Mouse (Mus musculus) midbrain, embryonic 14.5 days (tissue): ENCODE data around the gene Rpl15. TPM values are rescaled to one million over a fixed set of nuclear protein-coding genes. Genes with fewer than 3 reads are reported as not detected.
"Not testable (repeated sequence)": the region's sequence is repeated elsewhere in the genome, so short reads cannot be mapped to it uniquely, and the experiment has no call there.

Experiments used
- ATAC-seq: fragments of 200-750 bp; cut with Nextera tagmentation; 2 replicates; pipeline ENCODE4 v1.8.0; 2017; ENCODE audit warnings: moderate number of reproducible peaks, moderate library complexity; ENCODE audit not compliant: low FRiP score, low TSS enrichment
- DNase-seq: peaks from one replicate; pipeline ENCODE4 v3.0.0-alpha.2; 2015
- H3K27ac ChIP-seq: fragments of 300-500 bp; sonication (generic); replicated peaks from 2 replicates; pipeline ENCODE4 v1.5.1; 2014; ENCODE audit warnings: mild to moderate bottlenecking, low read depth, low read length, moderate library complexity
- H3K27me3 ChIP-seq: fragments of 300-500 bp; sonication (generic); 2 replicates; pipeline ENCODE4 v1.6.1; 2014; ENCODE audit warnings: low read length, control low read depth, mixed read lengths; ENCODE audit not compliant: control insufficient read depth, insufficient read depth
- H3K36me3 ChIP-seq: fragments of 300-500 bp; sonication (generic); 2 replicates; pipeline ENCODE4 v1.6.1; 2014; ENCODE audit warnings: low read length, control low read depth; ENCODE audit not compliant: control insufficient read depth, insufficient read depth
- H3K4me1 ChIP-seq: fragments of 300-500 bp; sonication (generic); 2 replicates; pipeline ENCODE4 v1.6.1; 2014; ENCODE audit warnings: mild to moderate bottlenecking, antibody characterized with exemption, low read length, control low read depth; ENCODE audit not compliant: control insufficient read depth, insufficient read depth
- H3K4me2 ChIP-seq: fragments of 300-500 bp; sonication (generic); 2 replicates; pipeline ENCODE4 v1.6.1; 2014; ENCODE audit warnings: mild to moderate bottlenecking, low read length, moderate library complexity
- H3K4me3 ChIP-seq: fragments of 300-500 bp; sonication (generic); replicated peaks from 2 replicates; pipeline ENCODE4 v1.5.1; 2014; ENCODE audit warnings: low read depth, low read length
- H3K9ac ChIP-seq: fragments of 300-500 bp; sonication (generic); replicated peaks from 2 replicates; pipeline ENCODE4 v1.6.1; 2014; ENCODE audit warnings: mild to moderate bottlenecking, low read length, moderate library complexity
- H3K9me3 ChIP-seq: fragments of 300-500 bp; sonication (generic); 2 replicates; pipeline ENCODE4 v1.6.1; 2016; ENCODE audit warnings: low read length, control low read depth, mixed read lengths; ENCODE audit not compliant: control insufficient read depth
- WGBS: fragments of 180-500 bp; shearing (Covaris S2); extraction: QIAGEN DNeasy Blood & Tissue Kit; methylation state at CpG from one replicate; pipeline ENCODE4 v1.1.7; 2014; 5-methylcytosine and 5-hydroxymethylcytosine counted together
- polyA plus RNA-seq: library from polyadenylated mRNA; unstranded; fragments of >200 nt; fragmentation: Nextera tagmentation; extraction: Ambion mirVana; gene quantifications from 2 replicates; pipeline ENCODE4 v1.2.1, GENCODE M21; 2014

Gene Rpl15
- polyA plus RNA-seq, 1 experiment from 2014 or later: 350 TPM

DNA sequence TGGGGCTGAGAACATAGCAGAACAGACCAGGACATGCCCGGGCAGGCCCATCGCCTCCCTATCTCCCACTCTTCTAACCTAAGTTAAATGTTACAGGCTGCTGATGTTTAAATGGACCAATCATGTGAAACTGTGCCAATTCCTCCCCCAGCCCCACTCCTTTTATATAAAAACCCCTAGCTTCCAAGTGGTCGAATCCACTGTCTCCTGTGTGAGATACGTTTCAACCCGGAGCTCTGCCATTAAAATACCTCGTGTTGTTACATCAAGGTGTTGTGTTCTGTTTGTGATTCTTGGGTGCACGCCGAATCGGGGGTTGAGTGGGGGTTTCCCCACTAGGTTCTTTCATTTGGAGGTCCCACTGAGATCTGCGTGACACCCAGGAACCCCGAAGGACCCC, 45.8 kb downstream of the Rpl15 start:
- H3K4me1 ChIP-seq, H3K9ac ChIP-seq, H3K27me3 ChIP-seq, DNase-seq, H3K27ac ChIP-seq, H3K9me3 ChIP-seq, ATAC-seq, H3K36me3 ChIP-seq, H3K4me2 ChIP-seq, H3K4me3 ChIP-seq: not testable (repeated sequence)
- WGBS: 97% methylated on average over 11 of the region's 11 CpGs

DNA sequence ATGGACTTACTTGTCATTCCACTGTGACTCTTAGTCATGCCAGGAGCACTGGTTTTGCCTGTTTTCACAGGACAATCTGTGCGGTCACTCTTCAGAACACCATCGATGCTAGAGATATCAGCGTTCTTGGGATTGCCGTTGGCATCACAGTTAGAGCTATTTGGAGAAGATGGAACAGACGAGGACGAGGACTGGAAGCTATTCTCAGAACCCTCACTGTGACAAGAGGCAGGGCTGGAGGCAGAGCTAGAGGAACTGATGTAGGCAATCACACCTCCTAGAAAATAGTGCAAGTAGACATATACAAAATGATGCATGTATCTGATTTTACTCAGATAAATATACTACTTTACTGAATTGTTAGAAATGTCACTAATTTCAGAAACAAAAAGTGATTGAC, 49.2 kb downstream of the Rpl15 start:
- Histone ChIP-seq H3K9ac (no peak overlapping the region), H3K27ac (no peak overlapping the region), H3K36me3 (no peaks in the 10 kb centered on the region), H3K9me3 (no peaks in the 10 kb centered on the region), H3K4me1 (no peaks in the 10 kb centered on the region), H3K27me3 (no peaks in the 10 kb centered on the region), H3K4me2 (no peak overlapping the region), H3K4me3 (no peak overlapping the region)
- DNase-seq (no peak), ATAC-seq (no peak)
- WGBS: 96% methylated on average over 6 of the region's 6 CpGs

Other genes with a start within 250 kb of the Rpl15 start
- gene Nr1d2, start 32.3 kb downstream of the Rpl15 start, polyA plus RNA-seq: 3.6 and 7.0 TPM in 2 replicates
- 38.0 and 54.5 TPM in 2 replicates for gene Nkiras1, start 255 bp downstream of the Rpl15 start, polyA plus RNA-seq
- gene Ube2e1, start 60.5 kb upstream of the Rpl15 start, polyA plus RNA-seq: 83.0 and 139 TPM in 2 replicates